In the genomic region with DNA sequence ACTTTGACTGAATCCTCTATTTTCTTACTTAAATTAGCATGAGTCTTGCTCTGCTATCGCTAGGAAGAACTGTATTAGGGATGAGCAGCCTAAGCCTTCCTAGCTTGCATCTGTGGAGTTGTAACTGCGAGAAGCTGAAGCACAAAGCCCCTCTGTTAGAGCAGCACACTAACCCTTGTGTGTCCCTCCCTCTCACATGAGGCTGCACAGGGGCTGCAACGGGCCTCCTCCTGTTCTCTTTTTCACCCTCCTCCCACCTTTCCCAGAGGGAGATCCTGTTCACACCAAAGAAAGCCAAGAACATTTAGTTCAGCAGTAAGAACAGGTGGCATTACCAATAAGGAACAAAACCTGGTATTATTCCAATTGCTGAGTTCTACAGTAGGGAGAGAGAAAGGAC, we compare ENCODE assay signal across 9 mouse cellular contexts. TPM values are rescaled to one million over a fixed set of nuclear protein-coding genes. Genes with fewer than 3 reads are reported as not detected.
A peak's percentile ranks its signal among the peaks of the same experiment; 100 is the strongest.
DNase-seq lines count a peak whose midpoint lies in the region; ATAC-seq and TF ChIP-seq lines count a peak whose summit lies in the region.
"Had no signal": no experiment of that assay in that cellular context is flagged by ENCODE, and none has a peak within 500 bp of the region (broad histone marks: within the 10 kb centered on the region; RNA-seq: fewer than 3 reads in every experiment).

No protein-coding gene starts in this region.

- H3K4me2 ChIP-seq in hindbrain, embryonic 11.5 days (replicated peaks; ENCODE audit: low read depth, low read length): no peak overlapping the region
- no peak overlapping the region for H3K4me2 ChIP-seq in hindbrain, embryonic 13.5 days
- H3K4me2 ChIP-seq in hindbrain, postnatal 0 days (ENCODE audit: low read depth, low read length): no peak overlapping the region
- H3K4me2 ChIP-seq: lung, embryonic 14.5 days had no signal

- peaks cover 3% of the 10 kb centered on the region; the same call in 1 of the 2 replicates for H3K4me1 ChIP-seq in hindbrain, embryonic 11.5 days (replicated peaks; ENCODE audit: control insufficient read depth, insufficient read depth, low read length)
- H3K4me1 ChIP-seq in hindbrain, embryonic 13.5 days (replicated peaks): no peaks in the 10 kb centered on the region; the same call in 1 of the 2 replicates
- peaks cover 5% of the 10 kb centered on the region; the same call in 1 of the 2 replicates for H3K4me1 ChIP-seq in cortical plate, adult 2 months (ENCODE audit: control insufficient read depth, insufficient read depth, low read length)
- no peaks in the 10 kb centered on the region for H3K4me1 ChIP-seq in hindbrain, postnatal 0 days (ENCODE audit: insufficient read depth, low read length)
- H3K4me1 ChIP-seq in olfactory bulb, adult 2 months (ENCODE audit: control insufficient read depth, insufficient read depth, low read length): peaks cover 3% of the 10 kb centered on the region
- H3K4me1 ChIP-seq in heart, adult 2 months (ENCODE audit: control insufficient read depth, insufficient read depth, low read length): peaks cover 11% of the 10 kb centered on the region

- 39% methylated on average over 3 of the region's 3 CpGs for WGBS in hindbrain, embryonic 11.5 days
- 34% methylated on average over 3 of the region's 3 CpGs for WGBS in hindbrain, embryonic 13.5 days
- WGBS in hindbrain, postnatal 0 days: 32% methylated on average over 3 of the region's 3 CpGs
- WGBS in olfactory bulb, adult 2 months: 19% methylated on average over 3 of the region's 3 CpGs
- 70% methylated on average over 3 of the region's 3 CpGs for WGBS in heart, adult 2 months

- H3K4me3 ChIP-seq in hindbrain, embryonic 11.5 days (ENCODE audit: low read depth, low read length): no peak overlapping the region
- no peak overlapping the region for H3K4me3 ChIP-seq in hindbrain, embryonic 13.5 days
- no peak overlapping the region for H3K4me3 ChIP-seq in cortical plate, adult 2 months (ENCODE audit: insufficient read depth, low read length)
- H3K4me3 ChIP-seq in hindbrain, postnatal 0 days (ENCODE audit: low read length): no peak overlapping the region
- H3K4me3 ChIP-seq in olfactory bulb, adult 2 months (ENCODE audit: insufficient read depth, low read depth, low read length): no peak overlapping the region
- no peak overlapping the region for H3K4me3 ChIP-seq in heart, adult 2 months

- ATAC-seq in hindbrain, embryonic 11.5 days (ENCODE audit: low FRiP score): no peak
- no peak for ATAC-seq in hindbrain, embryonic 13.5 days (ENCODE audit: low FRiP score)
- ATAC-seq in hindbrain, postnatal 0 days: peak; percentile 81; the same call in 1 of the 2 replicates

- DNase-seq in hindbrain, embryonic 11.5 days (ENCODE audit: low spot score): peak; percentile 5
- DNase-seq in hindbrain, postnatal 0 days (ENCODE audit: low spot score): peak; percentile 43
- DNase-seq in adrenal gland, postnatal 14 days: no peak
- no peak for DNase-seq in lung, adult 18-20 months
- DNase-seq in heart, adult 2 months: no peak
- DNase-seq: lung, embryonic 14.5 days had no signal

- H3K9me3 ChIP-seq in hindbrain, embryonic 11.5 days (ENCODE audit: control insufficient read depth, low read length): no peaks in the 10 kb centered on the region
- H3K9me3 ChIP-seq in hindbrain, embryonic 13.5 days: no peaks in the 10 kb centered on the region
- H3K9me3 ChIP-seq in hindbrain, postnatal 0 days (ENCODE audit: low read length): no peaks in the 10 kb centered on the region

- no peak for TF ChIP-seq CTCF in cortical plate, adult 2 months (IDR thresholded peaks at IDR 0.05; ENCODE audit: extremely low read depth, insufficient read depth, low read length)
- no peak for TF ChIP-seq CTCF in hindbrain, postnatal 0 days (IDR thresholded peaks at IDR 0.05; ENCODE audit: low read depth)
- TF ChIP-seq CTCF in olfactory bulb, adult 2 months (IDR thresholded peaks at IDR 0.05; ENCODE audit: insufficient read depth, low read depth, low read length): no peak
- TF ChIP-seq CTCF in heart, adult 2 months (IDR thresholded peaks at IDR 0.05): no peak

- no peak for TF ChIP-seq EP300 in heart, adult 2 months (IDR thresholded peaks at IDR 0.05; ENCODE audit: insufficient read depth, low read depth, low read length)

- no peak for TF ChIP-seq POLR2A in cortical plate, adult 2 months (IDR thresholded peaks at IDR 0.05; ENCODE audit: extremely low read depth, insufficient read depth, low read length)
- no peak for TF ChIP-seq POLR2A in olfactory bulb, adult 2 months (IDR thresholded peaks at IDR 0.05; ENCODE audit: insufficient read depth, low read depth, low read length)
- no peak for TF ChIP-seq POLR2A in heart, adult 2 months (IDR thresholded peaks at IDR 0.05; ENCODE audit: insufficient read depth, low read depth, low read length)

- H3K79me2 ChIP-seq in heart, adult 2 months (replicated peaks; ENCODE audit: control insufficient read depth, insufficient read depth, low read length): no peaks in the 10 kb centered on the region; the same call in 1 of the 2 replicates

- H3K27me3 ChIP-seq in hindbrain, embryonic 11.5 days (ENCODE audit: control insufficient read depth, insufficient read depth, low read length): no peaks in the 10 kb centered on the region
- no peaks in the 10 kb centered on the region for H3K27me3 ChIP-seq in hindbrain, embryonic 13.5 days
- no peaks in the 10 kb centered on the region for H3K27me3 ChIP-seq in hindbrain, postnatal 0 days (ENCODE audit: insufficient read depth, low read length)
- H3K27me3 ChIP-seq in heart, adult 2 months (ENCODE audit: control insufficient read depth, insufficient read depth, low read length): no peaks in the 10 kb centered on the region

- no peaks in the 10 kb centered on the region for H3K36me3 ChIP-seq in hindbrain, embryonic 11.5 days (ENCODE audit: control insufficient read depth, insufficient read depth, low read length)
- 0 out of 2 replicates have a peak, but pooled peaks cover under 1% of the 10 kb centered on the region for H3K36me3 ChIP-seq in hindbrain, embryonic 13.5 days
- H3K36me3 ChIP-seq in hindbrain, postnatal 0 days (ENCODE audit: insufficient read depth, low read length): no peaks in the 10 kb centered on the region
- H3K36me3 ChIP-seq in heart, adult 2 months (ENCODE audit: control insufficient read depth, insufficient read depth, low read length): peaks cover 17% of the 10 kb centered on the region

- no peak overlapping the region for H3K27ac ChIP-seq in hindbrain, embryonic 11.5 days (ENCODE audit: low read depth, low read length)
- no peak overlapping the region; the same call in 1 of the 2 replicates for H3K27ac ChIP-seq in hindbrain, embryonic 13.5 days
- peak overlapping the region; percentile 93 for H3K27ac ChIP-seq in cortical plate, adult 2 months (ENCODE audit: insufficient read depth, low read length)
- H3K27ac ChIP-seq in hindbrain, postnatal 0 days: peak overlapping the region; percentile 57
- H3K27ac ChIP-seq in olfactory bulb, adult 2 months (ENCODE audit: insufficient read depth, low read depth, low read length): peak overlapping the region; percentile 75
- H3K27ac ChIP-seq in heart, adult 2 months: no peak overlapping the region

- intact Hi-C loops in heart, adult 2 months (cut with DNase I): loop anchor here (5.0 kb wide), 1 partner anchor 47 kb away; a partner anchor contains a TSS

- H3K9ac ChIP-seq in hindbrain, embryonic 11.5 days (ENCODE audit: low read depth, low read length): no peak overlapping the region
- H3K9ac ChIP-seq in hindbrain, embryonic 13.5 days: no peak overlapping the region
- H3K9ac ChIP-seq in hindbrain, postnatal 0 days (replicated peaks; ENCODE audit: low read length): no peak overlapping the region
- no peak overlapping the region for H3K9ac ChIP-seq in heart, adult 2 months (ENCODE audit: low read depth, low read length)
- H3K9ac ChIP-seq: lung, embryonic 14.5 days had no signal

RNA-seq across cellular contexts. Expression of a gene that starts 45.1 kb away (rescaled TPM):
- 9.9 and 12.1 TPM in 2 replicates for polyA plus RNA-seq in hindbrain, embryonic 11.5 days (2014; fragmentation: Nextera tagmentation; extraction: Ambion mirVana)
- 9.3 and 12.1 TPM in 2 replicates for polyA plus RNA-seq in hindbrain, embryonic 13.5 days (2015; fragmentation: Nextera tagmentation; extraction: Ambion mirVana)
- polyA plus RNA-seq in cortical plate, adult 2 months (2012; rRNA removed): 47.8 and 49.8 TPM in 2 replicates
- 27.5 and 30.2 TPM in 2 replicates for total RNA-seq in hindbrain, postnatal 0 days (2014; rRNA removed)
- 5.8 and 5.9 TPM in 2 replicates for polyA plus RNA-seq in hindbrain, postnatal 0 days (2015; fragmentation: Nextera tagmentation; extraction: Ambion mirVana)
- 58.6 TPM in 1 of 2 replicates, not detected in the other for polyA plus RNA-seq in olfactory bulb, adult 2 months (2012; ENCODE audit: insufficient read depth, insufficient read length, low replicate concordance, missing spikeins)
- 13.5 and 14.8 TPM in 2 replicates for total RNA-seq in adrenal gland, postnatal 14 days (2021)
- total RNA-seq in heart, adult 2 months (2021): 10 to 100 TPM; 14.1 to 16.2 TPM
- polyA plus RNA-seq in heart, adult 2 months (2012; rRNA removed): 10.9 and 16.3 TPM in 2 replicates

RNA-seq across cellular contexts. Expression of a gene that starts 49.4 kb away (rescaled TPM):
- polyA plus RNA-seq in hindbrain, embryonic 11.5 days (2014; fragmentation: Nextera tagmentation; extraction: Ambion mirVana): 67.0 and 67.2 TPM in 2 replicates
- polyA plus RNA-seq in hindbrain, embryonic 13.5 days (2015; fragmentation: Nextera tagmentation; extraction: Ambion mirVana): 81.1 and 86.1 TPM in 2 replicates
- polyA plus RNA-seq in cortical plate, adult 2 months (2012; rRNA removed): 162 and 167 TPM in 2 replicates
- total RNA-seq in hindbrain, postnatal 0 days (2014; rRNA removed): 110 and 130 TPM in 2 replicates
- 94.7 and 97.5 TPM in 2 replicates for polyA plus RNA-seq in hindbrain, postnatal 0 days (2015; fragmentation: Nextera tagmentation; extraction: Ambion mirVana)
- polyA plus RNA-seq in olfactory bulb, adult 2 months (2012; ENCODE audit: insufficient read depth, insufficient read length, low replicate concordance, missing spikeins): 198 TPM in 1 of 2 replicates, not detected in the other
- 62.6 and 71.6 TPM in 2 replicates for total RNA-seq in adrenal gland, postnatal 14 days (2021)
- total RNA-seq in heart, adult 2 months (2021): 10 to 100 TPM; 60.9 to 69.2 TPM
- 16.0 and 35.0 TPM in 2 replicates for polyA plus RNA-seq in heart, adult 2 months (2012; rRNA removed)

Comparison
In these comparisons a context has a peak if more than half of its experiments do, and no peak if none do; other contexts are left out.
1. H3K27ac ChIP-seq: peak in cortical plate, adult 2 months (single experiment), hindbrain, postnatal 0 days (single experiment) and olfactory bulb, adult 2 months (single experiment); none in hindbrain, embryonic 11.5 days (single experiment), hindbrain, embryonic 13.5 days (single experiment) and heart, adult 2 months (single experiment).
2. DNase-seq: peak in hindbrain, embryonic 11.5 days (single experiment) and hindbrain, postnatal 0 days (single experiment); none in adrenal gland, postnatal 14 days (single experiment), lung, adult 18-20 months (0 of 2) and heart, adult 2 months (0 of 2).